Mouse (Mus musculus) spleen, adult 12 weeks (tissue): ENCODE data around the gene Rpl24.

Experiments
- DNase-seq: peaks from one replicate; pipeline ENCODE4 v3.0.0; 2022; ENCODE audit warnings: low spot score

Gene Rpl24

GRCm38 (mm10) chr16:55971735-55972615 is 5.9 kb downstream of the Rpl24 start:
- DNase-seq, result no peak

DNA sequence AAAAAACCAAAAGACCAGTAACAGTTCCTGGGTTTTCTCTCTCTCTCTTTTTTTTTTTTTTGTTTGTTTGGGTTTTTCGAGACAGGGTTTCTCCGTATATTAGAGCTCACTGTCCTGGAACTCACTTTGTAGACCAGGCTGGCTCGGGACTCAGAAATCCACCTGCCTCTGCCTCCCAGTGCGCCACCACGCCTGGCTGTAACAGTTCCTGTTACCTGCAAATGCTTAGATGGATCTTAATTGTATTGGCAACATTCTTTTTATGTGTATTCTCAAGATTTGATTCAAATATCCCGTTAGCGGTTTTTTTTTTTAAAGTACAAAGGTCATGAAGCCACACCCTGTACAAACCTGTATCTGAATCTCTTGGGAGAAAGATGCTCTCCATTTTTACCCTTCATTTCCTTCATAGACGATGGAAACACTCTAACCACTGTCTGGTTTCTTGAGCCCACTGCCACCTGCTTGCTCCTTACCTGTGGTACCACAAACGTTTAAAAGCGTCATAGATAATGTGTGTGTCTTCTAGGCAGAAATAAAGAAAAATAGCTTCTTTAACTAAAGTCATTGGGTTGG is 6.6 kb downstream of the Rpl24 start:
- DNase-seq, result no peak

DNA sequence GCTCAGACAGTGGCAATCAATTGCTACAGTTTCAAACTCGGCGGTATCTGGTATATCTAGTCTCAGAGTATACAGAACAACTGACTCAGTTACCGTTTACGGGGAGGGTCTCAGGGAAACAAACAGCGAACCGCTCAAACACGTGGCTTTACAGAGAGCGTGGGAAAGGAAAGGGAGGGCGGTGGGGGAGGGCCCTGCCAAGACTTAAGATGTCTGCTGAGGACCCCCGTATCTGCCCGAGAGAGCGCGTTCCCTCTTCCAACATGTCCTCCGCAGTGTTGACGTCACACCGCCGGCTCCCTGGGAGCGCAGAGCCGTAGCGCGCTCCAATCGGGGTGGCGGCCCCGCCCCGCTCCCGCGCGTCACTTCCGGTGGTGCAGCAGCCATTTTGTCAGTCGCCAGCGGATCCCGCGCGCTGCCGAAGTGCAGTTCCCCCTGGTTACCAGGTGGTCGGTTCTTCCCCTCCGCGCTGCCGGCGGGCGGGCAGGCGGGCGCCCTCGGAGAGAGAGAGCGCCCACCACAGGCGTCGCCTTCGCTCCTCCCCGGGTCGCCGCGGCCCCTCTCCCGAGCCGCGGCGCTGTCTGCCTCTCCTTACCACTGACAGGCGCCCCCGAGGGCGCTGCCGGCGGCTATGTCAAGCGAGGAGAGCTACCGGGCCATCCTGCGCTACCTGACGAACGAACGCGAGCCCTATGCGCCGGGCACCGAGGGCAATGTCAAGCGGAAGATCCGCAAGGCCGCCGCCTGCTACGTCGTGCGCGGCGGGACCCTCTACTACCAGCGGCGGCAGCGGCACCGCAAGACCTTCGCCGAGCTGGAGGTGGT is 7.6 kb downstream of the Rpl24 start, which contains the start of gene Zbtb11:
Gene Zbtb11 (plus strand): TSS at position 453 of the 825 bp plus-strand sequence.
- DNase-seq, result peak; percentile 99

- peak; percentile 79 for DNase-seq
Measured at GRCm38 (mm10) chr16:55974256-55974902, 8.3 kb downstream of the Rpl24 start.

DNA sequence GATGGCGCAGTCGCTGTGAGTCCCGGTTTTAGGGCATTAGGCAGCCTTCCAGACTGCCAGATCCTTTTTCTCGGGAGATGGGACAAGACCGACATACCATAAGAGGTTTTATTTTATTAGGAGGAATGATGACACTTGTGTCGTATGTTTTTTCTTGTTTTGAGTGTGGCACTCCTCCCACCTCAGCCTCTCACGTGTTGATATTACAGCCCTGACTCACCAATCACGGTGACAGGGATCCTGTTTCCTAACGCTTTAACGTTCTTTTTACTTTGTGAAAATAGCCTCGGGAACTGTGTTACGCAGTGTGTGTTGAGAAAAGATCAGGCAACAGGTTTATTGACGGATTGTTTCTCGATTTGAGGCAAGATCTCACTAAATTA is 8.8 kb downstream of the Rpl24 start:
- DNase-seq, result peak; percentile 32

DNA sequence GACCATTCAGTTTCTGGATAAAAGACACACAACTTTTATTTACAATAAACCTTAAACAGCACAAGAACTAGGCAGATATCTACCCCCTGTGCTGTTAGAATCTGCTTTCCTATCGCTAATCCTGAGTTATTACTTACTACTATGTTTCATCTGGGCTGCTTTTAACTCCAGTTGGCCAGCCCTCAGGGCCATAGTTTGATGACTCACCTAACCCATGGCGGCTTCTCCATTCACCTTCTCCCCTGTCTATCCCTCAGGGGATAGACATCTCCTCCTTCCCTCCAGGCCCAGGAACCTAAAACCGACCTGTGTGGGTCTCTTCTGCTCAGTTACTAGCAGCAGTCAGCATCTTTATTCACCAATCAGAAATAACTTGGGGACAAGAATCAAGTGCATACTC is 19.9 kb downstream of the Rpl24 start:
- no peak for DNase-seq

- DNase-seq, result no peak
Measured at GRCm38 (mm10) chr16:55990311-55990710, 24.2 kb downstream of the Rpl24 start.

GRCm38 (mm10) chr16:55994235-55994634 is 28.2 kb downstream of the Rpl24 start:
- no peak for DNase-seq

DNA sequence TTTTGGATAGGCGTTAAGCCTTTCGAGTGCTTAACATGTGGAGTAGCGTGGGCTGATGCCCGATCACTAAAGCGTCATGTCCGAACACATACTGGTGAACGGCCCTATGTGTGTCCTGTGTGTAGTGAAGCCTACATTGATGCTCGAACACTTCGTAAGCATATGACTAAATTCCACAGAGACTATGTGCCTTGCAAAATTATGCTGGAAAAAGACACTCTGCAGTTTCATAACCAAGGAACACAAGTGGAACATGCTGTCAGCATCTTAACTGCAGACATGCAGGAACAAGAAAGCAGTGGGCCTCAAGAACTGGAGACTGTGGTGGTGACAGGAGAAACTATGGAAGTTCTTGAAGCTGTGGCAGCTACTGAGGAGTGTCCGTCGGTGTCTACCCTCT is 40.7 kb downstream of the Rpl24 start:
- DNase-seq, result no peak

DNA sequence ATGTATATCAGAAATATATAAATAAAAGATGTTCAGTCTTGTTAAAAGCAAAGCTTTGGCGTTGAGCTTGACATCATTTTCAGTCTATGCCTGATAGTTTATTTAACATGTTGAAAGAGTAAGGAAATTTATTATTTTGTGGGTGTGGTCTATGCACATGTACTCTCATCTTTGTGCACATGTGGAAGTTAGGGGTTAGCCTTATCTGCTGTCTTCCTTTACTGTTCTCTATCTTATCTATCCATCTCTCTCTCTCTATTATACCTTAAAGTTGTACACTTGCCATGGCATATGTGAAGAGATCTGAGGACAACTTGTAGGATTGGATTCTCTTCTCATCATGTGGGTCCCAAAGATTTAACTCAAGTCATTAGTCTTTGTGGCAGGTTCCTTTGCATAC is 42.8 kb downstream of the Rpl24 start:
- DNase-seq, result no peak

DNA sequence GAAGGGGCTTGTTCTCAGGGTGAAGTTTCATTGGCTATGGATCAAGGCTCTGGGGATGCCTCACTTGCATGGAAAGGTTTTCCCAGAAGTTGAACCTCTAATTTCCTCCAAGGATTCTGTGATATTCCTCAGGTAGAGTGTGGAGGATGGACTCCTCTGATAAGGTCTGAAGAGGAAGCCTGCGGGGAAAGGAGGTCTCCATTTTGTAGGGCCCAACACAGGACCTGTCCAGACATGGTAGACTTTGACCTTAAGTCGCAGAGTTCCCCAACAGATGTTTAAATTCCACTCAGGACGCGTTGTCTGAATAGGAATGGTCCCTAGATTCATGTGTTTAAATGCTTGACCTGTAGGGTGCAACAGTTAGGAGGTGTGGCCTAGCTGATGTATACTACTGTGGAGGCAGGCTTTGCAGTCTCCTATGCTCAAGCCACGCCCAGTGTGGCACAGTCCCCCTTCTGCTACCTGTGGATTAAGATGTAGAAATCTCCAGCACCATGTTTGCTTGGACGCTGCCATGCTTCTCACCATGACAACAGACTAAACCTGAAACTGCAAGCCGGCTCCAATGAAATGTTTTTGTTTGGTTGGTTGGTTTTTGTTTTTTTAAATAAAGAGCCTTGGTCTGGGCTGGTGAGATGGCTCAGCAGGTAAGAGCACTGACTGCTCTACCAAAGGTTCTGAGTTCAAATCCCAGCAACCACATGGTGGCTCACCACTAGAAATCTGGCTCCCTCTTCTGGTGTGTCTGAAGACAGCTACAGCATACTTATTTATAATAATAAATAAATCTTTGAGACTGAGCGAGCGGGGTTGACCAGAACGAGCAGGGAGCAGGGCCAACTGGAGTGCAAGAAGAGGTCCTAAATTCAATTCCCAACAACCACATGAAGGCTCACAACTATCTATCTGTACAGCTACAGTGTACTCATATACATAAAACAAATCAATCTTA is 47.0 kb downstream of the Rpl24 start:
- no peak for DNase-seq

GRCm38 (mm10) chr16:56014076-56014475 is 48.0 kb downstream of the Rpl24 start:
- DNase-seq, result no peak

DNA sequence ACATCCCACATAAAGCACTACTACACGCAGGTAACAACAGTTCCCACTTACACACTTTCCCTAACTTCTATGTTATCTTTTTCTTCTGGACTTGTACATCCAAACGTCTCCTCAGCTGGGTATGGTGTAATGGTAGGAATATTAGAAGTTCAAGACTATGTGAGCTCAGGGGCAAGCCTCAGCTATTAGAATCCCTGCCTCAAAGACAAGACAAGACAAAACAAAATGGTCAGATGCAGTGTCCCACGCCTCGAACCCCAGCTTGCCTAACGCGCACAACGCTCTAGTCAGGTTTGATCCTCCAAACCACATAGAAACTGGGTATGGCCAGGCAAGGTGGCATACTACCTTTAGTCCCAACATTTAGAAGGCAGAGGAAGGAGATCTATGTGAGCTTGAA is 53.6 kb downstream of the Rpl24 start:
- DNase-seq, result no peak
